Mouse (Mus musculus) testis, postnatal 14 days (tissue): ENCODE results near the gene Zfp40.
"Not testable (repeated sequence)": the region's sequence is repeated elsewhere in the genome, so short reads cannot be mapped to it uniquely, and the experiment has no call there.

Source experiments
- DNase-seq: peaks from one replicate; pipeline ENCODE4 v3.0.0; 2021; ENCODE audit warnings: low spot score

The Zfp40 gene

GRCm38 (mm10) chr17:23192453-23193379 is at the start of gene Zfp40:
Zfp40 (minus strand) TSS chr17:23193252.
- peak; percentile 91 for DNase-seq

GRCm38 (mm10) chr17:23218320-23218719 is 25.3 kb upstream of the Zfp40 start:
- no peak for DNase-seq

GRCm38 (mm10) chr17:23199856-23200255 is 6.8 kb upstream of the Zfp40 start:
- DNase-seq: not testable (repeated sequence)

- peak; percentile 43 for DNase-seq
Measured at GRCm38 (mm10) chr17:23193441-23193840, 389 bp upstream of the Zfp40 start.

GRCm38 (mm10) chr17:23187680-23188079 is 5.4 kb downstream of the Zfp40 start:
- DNase-seq: no peak
